Mouse (Mus musculus) urinary bladder, adult 18-20 months (tissue): Measurements from ENCODE around the gene Arfgap3.
"Not testable (repeated sequence)": the region's sequence is repeated elsewhere in the genome, so short reads cannot be mapped to it uniquely, and the experiment has no call there.

Source experiments
- DNase-seq, 2 experiments: peaks; one replicate each; pipeline ENCODE4 v3.0.0; 2022; ENCODE audit warnings: low spot score in 2 of 2, mixed read lengths in 2 of 2

Arfgap3 gene

DNA sequence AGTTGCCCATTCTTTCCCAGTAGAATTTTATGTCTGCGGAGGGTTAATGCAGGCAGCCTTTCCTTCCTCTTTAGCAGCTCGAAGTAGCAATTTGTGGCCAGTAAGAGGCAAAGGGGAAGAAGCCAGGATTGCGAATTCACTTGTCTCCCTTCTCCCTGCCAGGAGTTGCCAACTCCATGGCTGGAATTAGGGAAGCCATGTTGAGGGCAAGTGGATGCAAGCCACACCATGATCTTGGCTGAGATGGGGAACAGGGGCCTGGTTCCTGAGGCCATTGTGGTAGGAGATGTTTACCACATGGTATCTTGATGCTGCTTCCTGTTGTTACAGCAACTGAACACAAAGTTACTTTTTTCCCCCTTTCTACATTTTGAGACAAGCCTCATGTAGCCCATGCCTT is 55.1 kb downstream of the Arfgap3 start:
- no peak for DNase-seq

DNA sequence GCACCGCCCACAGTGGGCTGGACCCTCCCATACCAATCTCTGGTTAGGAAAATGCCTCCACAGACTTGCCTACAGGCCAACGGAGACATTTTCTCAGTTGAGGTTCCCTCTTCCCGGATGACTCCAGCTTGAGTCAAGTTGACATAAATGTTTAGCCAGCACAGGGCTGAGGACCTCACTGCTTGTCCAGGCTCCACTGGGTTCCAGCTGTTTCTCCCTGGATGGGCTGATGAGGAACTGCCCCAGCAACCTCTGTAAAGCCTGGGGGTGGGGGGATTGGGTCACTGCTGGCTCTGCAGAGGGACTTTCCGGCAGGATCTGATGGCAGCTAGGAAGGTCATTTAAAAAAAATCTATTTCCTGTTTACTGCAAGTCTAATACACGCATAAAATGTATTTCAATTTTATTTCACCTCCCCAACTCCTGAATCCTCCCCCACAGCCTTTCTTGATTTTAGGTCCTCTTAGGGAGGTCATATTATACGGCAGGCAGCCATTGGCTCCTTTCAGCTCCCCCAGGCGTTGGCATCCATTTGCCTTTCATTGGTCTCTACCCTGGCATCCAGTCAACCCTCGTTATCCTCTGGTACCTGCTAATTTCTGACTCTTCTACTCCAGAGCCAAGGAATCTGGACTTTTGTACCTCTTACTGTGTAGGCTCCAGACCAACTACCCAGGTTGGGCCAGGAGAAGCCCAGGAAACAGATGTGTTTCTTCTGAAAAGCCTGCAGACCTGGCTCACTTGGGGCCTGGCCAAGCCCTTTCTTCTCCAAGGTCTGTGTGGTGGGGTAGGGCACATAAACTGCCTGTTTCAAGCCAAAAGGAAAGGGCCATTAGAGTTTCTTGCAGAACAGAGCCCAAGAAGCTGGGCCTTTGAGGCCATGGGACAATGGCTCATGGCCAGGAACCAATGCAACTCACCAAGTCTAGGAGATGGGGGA is 56.1 kb downstream of the Arfgap3 start:
- no peak for DNase-seq

DNA sequence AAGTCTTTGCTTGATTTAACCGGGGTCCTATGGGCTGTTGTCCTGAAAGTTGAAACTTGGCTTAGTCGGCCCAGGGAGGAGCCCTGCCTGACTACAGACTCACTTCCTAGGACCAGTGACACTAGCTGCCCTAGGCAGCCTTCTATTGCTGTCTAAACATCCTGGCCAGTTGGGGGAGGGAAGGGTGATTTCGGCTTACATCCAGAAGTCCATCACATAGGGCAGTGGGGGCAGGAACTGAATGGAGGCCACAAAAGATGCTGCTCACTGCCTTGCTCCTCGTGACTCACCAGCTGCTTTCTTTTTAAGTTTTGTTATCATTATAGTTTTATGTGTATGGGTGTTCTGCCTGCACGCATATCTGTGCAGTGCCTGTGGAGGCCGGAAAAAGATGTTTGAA is 56.9 kb downstream of the Arfgap3 start:
- peak in 1 of 2 experiments; percentile 47 for DNase-seq

DNA sequence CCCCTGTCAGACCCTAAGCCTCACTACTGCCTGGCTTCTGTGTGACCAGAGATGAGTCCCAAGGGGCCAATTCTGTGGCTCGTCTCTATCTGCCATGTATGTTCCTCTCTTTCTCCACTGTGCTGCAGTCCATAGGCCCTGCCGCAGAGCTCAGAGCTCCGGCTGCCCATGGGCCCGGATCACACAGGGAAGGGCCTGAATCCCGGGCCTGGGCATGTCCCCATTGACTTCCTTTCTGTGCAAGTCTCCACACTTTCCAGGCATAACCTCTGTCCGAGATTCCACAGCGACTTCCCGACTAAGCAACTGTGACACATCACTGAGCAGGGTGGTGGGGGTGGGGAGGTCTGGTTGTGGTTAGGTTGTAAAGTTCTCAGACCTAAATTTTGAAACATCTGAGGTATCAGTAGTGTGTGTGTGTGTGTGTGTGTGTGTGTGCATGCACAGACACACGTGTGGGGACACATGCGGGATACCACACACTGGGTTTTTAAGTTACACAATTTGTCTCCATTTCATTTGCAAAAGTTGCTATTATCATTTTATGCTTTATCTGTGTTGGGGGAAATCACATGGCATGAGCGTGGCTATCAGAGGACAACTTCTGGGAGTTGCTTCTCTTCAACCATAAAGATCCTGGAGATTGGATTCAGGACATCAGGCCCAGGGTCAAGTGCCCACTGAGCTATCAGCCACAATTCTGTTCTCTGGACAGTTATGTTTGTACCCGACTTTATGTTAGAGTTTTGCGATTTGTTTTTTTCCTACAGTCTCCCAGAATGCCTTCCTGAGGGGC is 57.6 kb downstream of the Arfgap3 start:
- DNase-seq: peak in 1 of 2 experiments; percentile 67

DNA sequence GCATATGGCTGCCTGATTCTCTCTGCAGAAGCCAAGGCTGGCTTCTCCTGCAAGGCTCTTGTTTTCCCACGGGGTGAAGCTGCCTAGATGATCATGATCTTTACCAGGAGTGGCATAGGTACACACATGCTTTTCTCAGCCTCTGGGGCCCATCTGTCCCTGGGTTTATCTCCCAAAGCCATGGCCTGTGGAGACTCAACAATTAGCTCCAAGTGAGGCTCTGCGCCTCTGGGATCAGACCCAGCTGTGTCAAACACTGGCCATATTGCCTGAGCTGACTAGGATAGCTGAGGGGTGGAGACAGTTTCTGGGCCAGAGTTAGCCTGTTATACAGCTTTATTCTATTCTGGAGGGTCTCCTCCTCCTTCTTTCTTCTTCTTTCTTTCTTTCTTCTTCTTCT is 59.1 kb downstream of the Arfgap3 start:
- no peak for DNase-seq

DNA sequence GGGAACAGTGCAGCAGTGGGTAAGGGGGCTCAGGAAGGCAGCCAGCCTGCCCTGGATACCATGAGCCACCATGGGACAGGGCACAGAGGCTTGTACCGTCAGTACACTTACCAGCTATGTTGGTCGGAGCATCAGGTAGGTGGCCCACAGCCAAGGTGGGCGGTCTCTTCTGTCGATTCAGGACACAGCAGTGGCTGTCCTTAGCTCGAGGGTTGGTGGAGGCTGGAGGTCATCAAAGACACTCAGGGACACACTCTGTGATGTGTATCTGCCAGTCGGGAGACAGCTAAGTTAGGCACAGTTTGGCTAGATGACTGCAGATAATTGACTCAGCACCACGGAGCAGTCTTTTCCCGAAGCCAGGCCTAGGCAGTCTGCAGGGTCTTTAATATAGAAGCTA is 65.2 kb downstream of the Arfgap3 start:
- DNase-seq: no peak

DNA sequence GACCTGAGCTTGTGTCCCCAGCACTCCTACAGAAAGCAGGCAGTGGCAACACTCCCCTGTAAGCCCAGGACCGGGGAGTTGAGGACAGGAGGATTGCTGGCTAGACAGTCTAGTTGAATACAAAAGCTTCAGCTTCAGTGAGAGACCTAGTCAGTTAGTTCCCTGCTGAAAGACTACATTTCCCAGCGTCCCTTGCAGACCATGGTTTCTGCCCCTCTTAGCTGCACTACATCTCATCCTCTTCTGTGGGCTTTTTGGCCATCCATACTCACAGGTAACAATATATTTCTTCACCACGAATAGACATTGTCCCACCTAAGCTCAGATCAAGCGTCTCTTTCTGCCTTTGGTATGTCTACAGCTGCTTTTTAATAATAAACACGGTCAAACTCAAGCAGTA is 67.7 kb downstream of the Arfgap3 start:
- no peak for DNase-seq

DNA sequence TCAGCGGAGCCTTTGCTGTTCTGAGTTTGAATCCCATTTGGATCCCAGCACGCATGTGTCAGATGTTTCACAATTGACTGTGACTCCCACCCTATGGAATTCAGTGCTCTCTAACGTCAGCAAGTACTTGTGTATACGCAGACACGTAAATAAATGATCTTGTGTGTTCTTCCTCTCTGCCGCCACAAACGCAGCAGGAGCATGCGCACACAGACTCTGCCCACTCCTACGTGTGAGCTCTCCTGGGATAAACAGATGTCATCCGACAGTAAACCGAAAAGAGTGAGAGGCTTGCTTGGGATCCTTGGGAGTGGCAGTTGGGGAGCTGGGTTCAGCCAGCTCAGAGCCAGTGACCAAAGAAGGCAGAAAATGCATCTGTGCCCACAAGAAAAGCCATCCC is 68.7 kb downstream of the Arfgap3 start:
- DNase-seq: no peak

DNA sequence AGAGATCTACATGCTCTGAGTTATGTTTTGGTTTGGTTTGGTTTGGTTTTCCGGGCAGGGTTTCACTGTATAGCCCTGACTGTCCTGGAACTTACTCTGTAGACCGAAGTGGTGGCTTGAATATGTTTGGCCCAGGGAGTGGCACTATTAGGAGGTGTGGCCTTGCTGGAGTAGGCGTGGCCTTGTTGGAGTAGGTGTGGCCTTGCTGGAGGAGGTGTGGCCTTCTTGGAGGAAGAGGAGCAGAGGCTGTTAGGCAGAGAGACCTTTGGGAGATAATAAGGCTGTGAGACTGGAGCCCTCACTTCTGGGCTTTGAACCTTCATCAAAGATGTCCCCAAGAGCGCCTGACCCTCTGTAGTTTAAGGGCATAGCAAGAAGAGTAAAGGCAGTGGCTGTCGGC is 71.5 kb downstream of the Arfgap3 start:
- no peak for DNase-seq

DNA sequence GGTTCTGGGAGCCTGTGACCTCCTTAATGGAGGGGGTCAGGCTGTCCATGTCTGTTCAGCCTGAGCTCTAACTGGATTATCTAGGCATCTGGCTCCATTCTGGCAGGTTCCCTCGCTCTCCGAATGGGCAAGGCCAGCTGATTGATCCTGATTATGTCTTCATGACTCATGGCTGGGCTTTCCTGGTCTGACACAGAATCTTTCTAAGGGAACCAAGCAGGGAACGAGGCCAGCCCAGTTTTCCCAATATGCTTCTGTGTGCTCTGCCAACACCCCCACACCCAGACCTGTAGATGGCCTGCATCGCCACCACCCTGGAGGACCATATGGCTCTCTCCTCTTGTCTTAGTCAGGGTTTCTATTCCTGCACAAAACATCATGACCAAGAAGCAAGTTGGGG is 72.6 kb downstream of the Arfgap3 start:
- no peak for DNase-seq

DNA sequence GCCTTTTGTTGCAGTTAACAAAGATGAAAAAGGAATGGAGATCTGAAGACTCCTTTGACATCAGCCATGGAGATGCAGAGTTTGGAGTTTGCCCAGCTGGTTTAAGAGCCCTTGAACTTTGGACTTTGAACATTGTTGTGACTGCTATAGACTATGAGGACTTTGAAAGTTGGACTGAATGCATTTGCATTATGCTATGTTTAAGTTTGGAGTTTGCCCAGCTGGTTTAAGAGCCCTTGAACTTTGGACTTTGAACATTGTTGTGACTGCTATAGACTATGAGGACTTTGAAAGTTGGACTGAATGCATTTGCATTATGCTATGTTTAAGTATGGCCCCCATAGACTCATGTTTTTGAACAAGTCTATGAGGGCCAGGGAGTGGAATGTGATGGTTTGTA is 75.8 kb downstream of the Arfgap3 start:
- DNase-seq: not testable (repeated sequence)

DNA sequence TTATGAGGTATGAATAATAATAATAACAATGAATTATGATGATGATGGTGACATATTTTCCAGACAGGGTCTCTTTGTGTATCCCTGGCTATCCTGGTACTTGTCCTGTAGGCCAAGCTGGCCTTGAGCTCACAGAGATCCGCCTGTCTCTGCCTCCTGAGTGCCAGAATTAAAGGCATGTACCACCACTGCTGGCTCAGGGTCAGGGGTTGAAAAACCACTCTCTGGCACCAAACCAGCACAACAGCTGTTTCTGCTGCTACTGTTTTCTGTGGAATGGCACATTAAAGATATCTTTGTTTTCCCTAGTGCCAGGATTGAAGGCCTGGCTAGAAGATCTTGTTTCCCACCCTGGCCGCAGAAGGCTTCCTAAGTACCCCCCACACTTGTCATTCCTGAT is 77.0 kb downstream of the Arfgap3 start:
- no peak for DNase-seq

DNA sequence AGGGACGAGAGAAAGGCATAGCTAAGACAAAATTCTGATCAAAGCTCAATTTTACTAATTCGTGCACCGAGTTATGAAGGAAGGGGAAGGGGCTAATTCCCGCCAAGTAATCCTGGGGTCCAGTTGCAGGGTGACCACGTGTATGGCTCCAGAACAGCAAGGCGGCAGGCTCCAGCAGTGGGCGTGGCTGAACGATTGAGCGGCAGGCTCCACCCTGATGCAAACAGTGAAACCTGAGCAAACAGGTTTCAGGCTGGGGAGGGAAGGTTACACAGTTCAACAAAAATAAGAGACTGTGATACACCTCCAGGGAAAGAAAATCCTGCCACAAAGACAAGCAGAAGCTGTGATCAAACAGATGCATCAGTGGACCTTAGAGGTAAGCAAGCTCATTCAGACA is 78.8 kb downstream of the Arfgap3 start:
- peak; percentile 50 to 57 for DNase-seq

DNA sequence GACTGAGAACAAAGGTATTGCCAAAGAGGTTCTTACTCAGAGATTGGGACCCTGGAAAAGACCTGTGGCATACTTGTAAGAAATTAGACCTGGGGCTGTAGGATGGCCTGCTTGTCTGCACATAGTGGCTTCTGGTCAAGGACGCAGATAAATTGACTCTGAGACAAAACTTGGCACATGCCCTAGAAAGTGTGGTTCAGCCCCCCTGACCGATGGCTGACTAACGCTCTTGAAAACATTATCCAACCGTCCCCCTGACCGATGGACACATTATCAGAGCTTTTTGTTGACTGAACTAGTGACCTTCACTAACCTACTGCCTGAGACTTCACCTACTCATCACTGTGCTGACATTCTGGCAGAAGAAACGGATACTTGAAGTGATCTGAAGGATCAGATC is 80.1 kb downstream of the Arfgap3 start:
- not testable (repeated sequence) for DNase-seq

DNA sequence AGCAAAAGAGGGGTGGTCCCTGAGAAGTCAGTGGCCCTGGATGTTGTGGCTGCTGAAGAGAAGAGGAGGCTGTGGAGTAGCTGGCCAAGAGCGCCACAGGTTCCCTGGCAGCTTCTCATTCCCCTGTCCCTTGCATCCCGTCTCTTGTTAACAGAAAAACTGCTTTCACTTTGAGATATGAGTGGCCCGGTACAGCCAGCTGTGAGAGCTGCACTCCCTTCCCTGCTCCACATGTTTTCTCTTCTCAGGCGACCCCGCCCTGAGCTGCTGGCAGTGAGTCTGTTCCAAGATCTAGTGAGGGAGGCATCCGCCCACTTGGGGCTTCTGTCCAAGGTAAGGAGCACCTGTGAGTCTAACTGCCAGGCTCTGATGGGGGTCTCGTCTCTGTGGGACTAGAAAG is 81.6 kb downstream of the Arfgap3 start:
- peak in 1 of 2 experiments; percentile 48 for DNase-seq

DNA sequence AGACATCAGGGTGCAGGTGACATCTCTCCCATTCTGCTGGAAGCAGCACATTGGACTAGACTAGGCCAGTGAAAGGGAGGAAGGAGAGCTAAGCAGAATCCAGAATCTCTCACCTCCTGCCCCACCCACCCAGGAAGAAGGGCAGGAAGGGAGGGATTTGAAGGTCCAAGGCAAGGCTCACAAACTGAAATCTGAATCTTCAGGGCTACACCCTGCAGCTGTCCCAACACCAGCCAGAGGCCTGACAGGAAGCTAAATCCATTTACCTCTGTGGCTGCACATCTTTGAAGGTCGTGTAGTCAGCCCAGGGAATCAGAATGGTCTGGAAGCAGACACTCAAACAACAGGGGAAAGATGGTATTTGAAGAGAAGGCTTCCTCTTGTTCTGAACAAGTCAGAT is 84.8 kb downstream of the Arfgap3 start:
- DNase-seq: no peak

DNA sequence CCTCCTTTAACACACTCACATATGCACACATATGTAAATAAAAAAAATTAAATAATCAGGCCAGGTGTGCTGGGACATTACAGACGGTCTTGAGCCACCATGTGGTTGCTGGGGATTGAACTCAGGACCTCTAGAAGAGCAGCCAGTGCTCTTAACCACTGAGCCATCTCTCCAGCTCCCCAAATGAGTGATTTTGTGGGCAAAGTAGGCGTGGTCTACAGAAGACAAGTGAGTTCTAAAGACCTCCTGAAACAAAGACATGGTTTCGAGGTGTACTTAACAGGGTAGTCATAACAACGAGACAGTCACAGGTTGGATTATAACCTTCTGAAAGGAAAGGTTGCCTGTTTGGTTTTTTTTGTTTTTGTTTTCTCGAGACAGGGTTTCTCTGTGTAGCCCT is 86.6 kb downstream of the Arfgap3 start:
- DNase-seq: no peak

DNA sequence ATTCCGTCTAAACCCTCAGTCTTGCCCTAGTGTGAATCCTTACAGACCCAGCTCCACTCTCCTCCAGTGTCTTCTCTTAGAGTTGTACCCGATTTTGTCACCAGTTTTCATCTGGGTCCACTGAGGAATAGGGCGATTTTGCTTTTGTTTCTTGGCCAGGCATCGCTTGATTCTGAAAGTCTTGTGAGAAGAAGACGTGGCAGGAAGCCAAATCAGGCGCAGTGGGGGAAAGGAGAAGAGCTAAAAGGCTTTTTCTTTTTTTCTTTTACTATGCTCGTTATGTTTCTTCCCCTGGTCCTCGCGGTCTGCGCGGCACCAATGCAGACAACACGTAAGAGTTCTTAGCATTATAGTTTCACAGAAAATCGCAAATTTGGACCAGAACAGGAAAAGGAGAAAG is 92.1 kb downstream of the Arfgap3 start:
- DNase-seq: no peak

DNA sequence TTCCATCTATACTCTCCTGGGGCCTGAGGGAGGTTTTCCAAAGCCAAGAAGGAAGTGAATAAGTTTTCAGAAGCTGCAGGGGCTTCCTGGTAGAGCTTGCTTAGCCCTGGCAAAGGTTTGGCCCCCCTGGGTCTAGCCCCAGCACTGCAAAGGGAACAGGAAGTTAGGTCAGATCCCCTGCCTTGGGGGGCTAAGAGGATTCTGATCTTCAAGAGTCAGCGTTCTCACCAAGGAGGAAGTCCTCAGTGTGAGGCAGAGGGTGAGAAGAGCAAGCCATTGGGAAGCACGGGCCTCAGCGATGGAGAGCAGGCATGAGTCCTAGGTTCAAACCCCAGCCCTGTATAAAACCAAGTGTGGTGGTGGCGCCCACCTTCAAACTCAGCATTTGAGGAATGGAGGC is 93.6 kb downstream of the Arfgap3 start:
- DNase-seq: no peak

DNA sequence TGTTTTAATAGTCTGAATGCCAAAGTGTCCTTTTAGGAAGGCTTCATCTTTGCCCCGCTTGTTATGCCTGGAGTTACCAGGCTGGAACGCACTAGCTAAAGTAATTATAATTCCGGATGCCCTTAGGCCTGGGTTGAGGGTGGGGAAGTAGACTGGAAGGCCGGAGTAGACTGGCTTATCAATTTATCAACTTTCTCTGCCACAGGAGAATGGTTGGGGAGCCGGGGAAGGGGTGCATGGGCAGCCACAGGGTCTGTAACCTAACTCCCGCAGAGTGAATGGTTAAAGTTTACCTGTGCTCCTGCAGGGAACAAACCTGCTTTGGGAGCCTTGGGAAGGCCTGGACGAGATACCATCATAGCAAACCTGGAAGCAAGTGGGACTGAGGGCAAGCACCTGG is 94.1 kb downstream of the Arfgap3 start:
- no peak for DNase-seq

DNA sequence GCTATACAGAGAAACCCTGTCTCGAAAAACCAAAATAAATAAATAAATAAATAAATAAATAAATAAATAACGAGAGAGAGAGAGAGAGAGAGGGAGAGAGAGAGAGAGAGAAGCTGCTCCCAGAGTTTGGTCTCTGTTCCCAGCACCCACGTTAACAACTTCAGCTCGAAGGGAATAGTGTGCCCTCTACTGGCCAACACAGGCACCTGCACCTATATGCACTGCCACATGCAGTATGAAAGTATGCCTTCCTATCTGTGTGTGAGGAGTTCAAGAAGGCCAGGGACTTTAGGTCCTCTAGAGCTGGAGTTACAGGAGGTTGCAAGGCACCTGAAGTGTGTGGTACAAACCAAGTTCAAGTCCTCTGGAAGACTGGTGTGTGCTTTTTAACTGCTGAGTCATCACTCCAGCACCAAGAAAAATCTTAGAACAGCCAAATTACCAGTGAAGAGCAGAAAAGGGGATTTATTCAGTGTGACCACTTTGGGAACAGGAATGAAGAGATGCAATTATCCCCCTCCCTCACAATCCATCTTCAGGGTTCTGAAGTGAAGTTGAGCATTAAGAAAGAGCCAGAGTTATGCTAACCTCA is 94.8 kb downstream of the Arfgap3 start:
- no peak for DNase-seq

DNA sequence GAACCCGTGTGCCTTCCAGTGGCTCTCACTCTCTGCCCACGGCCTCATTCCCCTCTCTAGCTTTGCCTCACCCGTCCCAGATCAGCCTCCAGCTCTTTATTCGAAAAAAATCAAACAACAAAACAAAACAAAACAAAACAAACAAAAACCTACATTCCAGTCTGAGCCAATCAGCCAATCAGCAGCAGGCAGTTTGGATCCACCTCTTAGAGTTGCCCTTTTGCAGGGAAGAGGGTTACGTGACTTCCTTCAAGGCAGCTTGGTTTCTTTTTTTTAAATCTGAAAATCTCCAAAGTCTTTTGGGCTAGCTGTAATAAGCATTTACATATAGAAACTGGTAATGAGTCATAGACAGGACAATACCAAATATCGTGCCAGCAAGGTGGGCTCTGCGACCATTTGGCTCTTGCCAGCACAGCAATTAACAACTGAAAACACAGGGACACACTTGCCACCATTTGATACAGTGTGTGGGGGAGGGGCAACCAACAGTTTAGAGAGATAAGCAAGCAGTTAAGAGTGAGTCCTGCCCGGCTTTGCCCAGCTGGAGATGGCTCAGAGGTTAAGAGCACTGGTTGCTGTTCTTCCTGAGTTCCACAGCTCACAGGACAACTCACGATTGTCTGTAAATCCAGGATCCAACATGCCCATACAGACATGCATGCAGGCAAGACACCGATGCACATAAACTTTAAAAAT is 95.5 kb downstream of the Arfgap3 start:
- DNase-seq: no peak
